Comparison of ENCODE assay signal across 18 mouse cellular contexts in genomic region chr8:13461085-13461765, GRCm38 (mm10). TPM values are rescaled to one million over a fixed set of nuclear protein-coding genes. Genes with fewer than 3 reads are reported as not detected.
DNase-seq lines count a peak whose midpoint lies in the region; ATAC-seq lines count a peak whose summit lies in the region.
"Had no signal": no experiment of that assay in that cellular context is flagged by ENCODE, and none has a peak within 500 bp of the region (broad histone marks: within the 10 kb centered on the region; RNA-seq: fewer than 3 reads in every experiment).

No protein-coding gene starts in this region.

- ATAC-seq in activated CD4-positive, CD25-positive, alpha-beta regulatory T cell, adult 4 months, result no peak
- no peak for ATAC-seq in frontal cortex, adult (ENCODE audit: low TSS enrichment)
- ATAC-seq: forebrain, embryonic 16.5 days; intestine, postnatal 0 days; midbrain, embryonic 16.5 days had no signal

- DNase-seq in adrenal gland, adult (ENCODE audit: inconsistent age in 2 of 2, low spot score in 1 of 2), result peak; percentile 71 to 90
- no peak for DNase-seq in adrenal gland, postnatal 4 days (ENCODE audit: low spot score in 2 of 2)
- peak; percentile 32 for DNase-seq in lung, postnatal 10 days
- DNase-seq in lung, postnatal 14 days, result no peak
- peak; percentile 71 to 81 for DNase-seq in adrenal gland, postnatal 36 days
- DNase-seq in kidney, postnatal 4 days, result peak; percentile 48 to 61

RNA-seq across cellular contexts. Expression of gene Tmem255b, which starts 26.2 kb away (rescaled TPM):
- 1 to 10 TPM; 1.7 to 3.3 TPM for total RNA-seq in adrenal gland, postnatal 4 days (2021)
- total RNA-seq in adrenal gland, postnatal 36 days (2021), result 1 to 10 TPM in 1 of 2 experiments, under 1 TPM in 1; 0.92 to 1.1 TPM
- not detected for polyA plus RNA-seq in activated CD4-positive, CD25-positive, alpha-beta regulatory T cell, adult 4 months (2017; shearing (Covaris generic))

RNA-seq across cellular contexts. Expression of gene Gas6, which starts 33.1 kb away (rescaled TPM):
- total RNA-seq in adrenal gland, postnatal 4 days (2021), result 100 to 1,000 TPM; 158 to 160 TPM
- total RNA-seq in adrenal gland, postnatal 36 days (2021), result 100 to 1,000 TPM in 1 of 2 experiments, 10 to 100 TPM in 1; 83.7 to 248 TPM
- not detected for polyA plus RNA-seq in activated CD4-positive, CD25-positive, alpha-beta regulatory T cell, adult 4 months (2017; shearing (Covaris generic))

RNA-seq across cellular contexts. Expression of gene Grk1, which starts 56.3 kb away (rescaled TPM):
- under 1 TPM; 0.14 to 0.20 TPM for total RNA-seq in adrenal gland, postnatal 4 days (2021)
- not detected for total RNA-seq in adrenal gland, postnatal 36 days (2021)
- not detected for polyA plus RNA-seq in activated CD4-positive, CD25-positive, alpha-beta regulatory T cell, adult 4 months (2017; shearing (Covaris generic))
- total RNA-seq: heart, adult 18-20 months; heart, postnatal 36 days; left cerebral cortex, adult 2 months; left cerebral cortex, postnatal 4 days had no signal
- polyA plus RNA-seq: forebrain, embryonic 16.5 days; heart, embryonic 14.5 days; hindbrain, embryonic 15.5 days; intestine, postnatal 0 days; midbrain, embryonic 16.5 days; small intestine, adult 2 months had no signal

Comparison
In these comparisons a context has a peak if more than half of its experiments do, and no peak if none do; other contexts are left out.
1. DNase-seq: peak in adrenal gland, adult (2 of 2), lung, postnatal 10 days (single experiment), adrenal gland, postnatal 36 days (2 of 2) and kidney, postnatal 4 days (2 of 2); none in adrenal gland, postnatal 4 days (0 of 2) and lung, postnatal 14 days (single experiment).